Mouse (Mus musculus) kidney, postnatal 0 days (tissue): ENCODE measurements around the gene Cep170b. TPM values are rescaled to one million over a fixed set of nuclear protein-coding genes. Genes with fewer than 3 reads are reported as not detected.

ENCODE experiments used
- ATAC-seq: fragments of 200-750 bp; cut with Nextera tagmentation; replicated peaks from 2 replicates; pipeline ENCODE4 v1.8.0; 2017; ENCODE audit warnings: low read depth, moderate number of reproducible peaks, moderate TSS enrichment, moderate library complexity; ENCODE audit not compliant: low FRiP score
- DNase-seq: peaks from one replicate; pipeline ENCODE4 v3.0.0-alpha.2; 2016; ENCODE audit warnings: low spot score
- H3K27ac ChIP-seq: fragments of 300-500 bp; sonication (generic); 2 replicates; pipeline ENCODE4 v1.5.1; 2014; ENCODE audit warnings: mild to moderate bottlenecking
- H3K27me3 ChIP-seq: fragments of 300-500 bp; sonication (generic); 2 replicates; pipeline ENCODE4 v1.6.1; 2014; ENCODE audit warnings: low read length, mixed read lengths; ENCODE audit not compliant: insufficient read depth
- H3K36me3 ChIP-seq: fragments of 300-500 bp; sonication (generic); 2 replicates; pipeline ENCODE4 v1.6.1; 2014; ENCODE audit warnings: low read length, mixed read lengths; ENCODE audit not compliant: insufficient read depth
- H3K4me1 ChIP-seq: fragments of 300-500 bp; sonication (generic); replicated peaks from 2 replicates; pipeline ENCODE4 v1.6.1; 2014; ENCODE audit warnings: antibody characterized with exemption, low read length, mixed read lengths; ENCODE audit not compliant: insufficient read depth
- H3K4me2 ChIP-seq: fragments of 300-500 bp; sonication (generic); 2 replicates; pipeline ENCODE4 v1.6.1; 2014; ENCODE audit warnings: mild to moderate bottlenecking, low read length, moderate library complexity, mixed read lengths
- H3K4me3 ChIP-seq: fragments of 300-500 bp; sonication (generic); replicated peaks from 2 replicates; pipeline ENCODE4 v1.5.1; 2014; ENCODE audit warnings: low read depth, low read length
- H3K9ac ChIP-seq: fragments of 300-500 bp; sonication (generic); 2 replicates; pipeline ENCODE4 v1.6.1; 2014; ENCODE audit warnings: low read depth, low read length
- H3K9me3 ChIP-seq: fragments of 300-500 bp; sonication (generic); replicated peaks from 2 replicates; pipeline ENCODE4 v1.6.1; 2016; ENCODE audit warnings: low read length, inconsistent platforms, mixed read lengths
- CTCF ChIP-seq: IDR thresholded peaks from 2 replicates; pipeline ENCODE4 v1.5.1; 2016; ENCODE audit warnings: antibody characterized with exemption, low read depth, mild to moderate bottlenecking, moderate library complexity
- WGBS: fragments of 180-500 bp; shearing (Covaris S2); extraction: QIAGEN DNeasy Blood & Tissue Kit; methylation state at CpG from one replicate; pipeline ENCODE4 v1.1.7; 2014; 5-methylcytosine and 5-hydroxymethylcytosine counted together
- polyA plus RNA-seq: library from polyadenylated mRNA; unstranded; fragments of >200 nt; fragmentation: Nextera tagmentation; extraction: Ambion mirVana; gene quantifications from 2 replicates; pipeline ENCODE4 v1.2.1, GENCODE M21; 2015

The Cep170b gene
- polyA plus RNA-seq, 1 experiment from 2014 or later, result 13.6 TPM

- H3K27me3 ChIP-seq, result 0 out of 2 replicates have a peak, but pooled peaks cover 3% of the 10 kb centered on the region
- no peak overlapping the region for H3K4me2 ChIP-seq
- H3K36me3 ChIP-seq, result no peaks in the 10 kb centered on the region
- H3K9me3 ChIP-seq, result no peaks in the 10 kb centered on the region
- peaks cover 21% of the 10 kb centered on the region for H3K4me1 ChIP-seq
- WGBS, result 78% methylated on average over 3 of the region's 3 CpGs
- no peak overlapping the region for H3K9ac ChIP-seq
- H3K27ac ChIP-seq, result no peak overlapping the region
- TF ChIP-seq CTCF, result no peak
- no peak for DNase-seq
- H3K4me3 ChIP-seq, result no peak overlapping the region
- no peak for ATAC-seq
These were observed 23.3 kb upstream of the Cep170b start for GRCm38 (mm10) chr12:112696806-112697425.

- H3K27me3 ChIP-seq, result 0 out of 2 replicates have a peak, but pooled peaks cover 3% of the 10 kb centered on the region
- no peaks in the 10 kb centered on the region for H3K36me3 ChIP-seq
- DNase-seq, result peak; percentile 61
- H3K4me3 ChIP-seq, result no peak overlapping the region
- peaks cover 7% of the 10 kb centered on the region; the same call in 1 of the 2 replicates for H3K4me1 ChIP-seq
- 0 out of 2 replicates have a peak, but pooled peaks have one; percentile 25 for ATAC-seq
- H3K9ac ChIP-seq, result no peak overlapping the region
- no peak overlapping the region; the same call in 1 of the 2 replicates for H3K27ac ChIP-seq
- WGBS, result 4% methylated on average over 15 of the region's 15 CpGs
- no peaks in the 10 kb centered on the region for H3K9me3 ChIP-seq
- TF ChIP-seq CTCF, result no peak
- H3K4me2 ChIP-seq, result peak overlapping the region; percentile 28
These were observed 19.7 kb upstream of the Cep170b start for GRCm38 (mm10) chr12:112700522-112700921.

DNA sequence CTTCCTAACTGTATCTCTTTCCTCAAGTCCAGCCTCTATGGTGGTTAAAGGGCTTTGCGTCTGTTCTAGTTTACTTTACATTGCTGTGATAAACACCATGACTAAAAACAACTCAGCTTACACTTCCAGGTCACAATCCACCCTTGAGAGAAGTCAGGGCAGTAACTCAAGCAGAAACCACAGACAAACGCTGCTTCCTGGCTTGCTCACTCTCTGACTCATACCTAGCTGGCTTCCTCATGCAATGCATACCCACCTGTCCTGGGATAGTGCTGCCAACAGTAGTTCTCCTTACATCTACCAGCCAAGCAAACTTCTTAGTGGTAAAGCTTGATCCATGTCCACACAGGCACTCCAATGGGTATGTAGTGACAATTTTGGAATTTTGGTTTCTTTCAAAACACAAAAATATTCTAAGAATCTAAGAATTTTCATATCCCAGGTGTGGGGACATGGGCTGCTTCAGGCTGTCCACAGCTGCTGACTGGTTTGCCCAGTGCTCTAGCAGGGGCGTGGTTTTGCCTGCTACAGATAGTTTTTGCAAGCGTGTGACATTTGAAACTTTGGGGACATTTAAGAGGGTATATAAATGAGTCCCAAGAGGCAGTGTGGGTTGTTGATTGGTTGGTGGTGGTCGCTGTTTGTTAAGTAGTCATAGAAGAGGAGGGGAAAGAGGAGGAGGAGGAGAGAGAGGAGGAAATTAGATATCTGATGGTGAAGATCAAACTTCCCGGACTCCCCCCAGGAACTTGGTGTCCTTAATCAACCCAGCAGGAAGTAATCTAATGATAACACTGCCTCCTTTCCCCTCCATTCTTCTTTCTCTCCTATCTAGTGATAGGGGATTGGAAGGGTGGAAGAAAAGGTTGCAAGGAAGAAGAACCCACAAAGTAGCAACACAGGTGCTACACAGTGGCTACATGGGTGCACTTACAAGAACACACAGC is 17.6 kb upstream of the Cep170b start:
- H3K27ac ChIP-seq, result no peak overlapping the region
- no peak for TF ChIP-seq CTCF
- 0 out of 2 replicates have a peak, but pooled peaks cover 3% of the 10 kb centered on the region for H3K27me3 ChIP-seq
- DNase-seq, result no peak
- H3K36me3 ChIP-seq, result no peaks in the 10 kb centered on the region
- H3K4me2 ChIP-seq, result no peak overlapping the region
- no peak overlapping the region for H3K4me3 ChIP-seq
- no peak overlapping the region for H3K9ac ChIP-seq
- WGBS, result 26% methylated on average over 6 of the region's 6 CpGs
- ATAC-seq, result no peak
- H3K9me3 ChIP-seq, result no peaks in the 10 kb centered on the region
- peaks cover 9% of the 10 kb centered on the region; the same call in 1 of the 2 replicates for H3K4me1 ChIP-seq

GRCm38 (mm10) chr12:112706704-112707572 is 13.3 kb upstream of the Cep170b start:
- Histone ChIP-seq H3K4me3 (no peak overlapping the region), H3K27me3 (no peaks in the 10 kb centered on the region), H3K9me3 (no peaks in the 10 kb centered on the region), H3K27ac (no peak overlapping the region), H3K4me1 (0 out of 2 replicates have a peak, but pooled peaks cover 2% of the 10 kb centered on the region), H3K4me2 (peak overlapping the region; percentile 43), H3K9ac (no peak overlapping the region), H3K36me3 (no peaks in the 10 kb centered on the region)
- peak; percentile 78 for ATAC-seq
- peak; percentile 95 for DNase-seq
- TF ChIP-seq CTCF, result peak; percentile 100
- 14% methylated on average over 32 of the region's 32 CpGs for WGBS

GRCm38 (mm10) chr12:112707573-112707869 is 12.7 kb upstream of the Cep170b start:
- H3K36me3 ChIP-seq, result no peaks in the 10 kb centered on the region
- 27% methylated on average over 8 of the region's 8 CpGs for WGBS
- no peaks in the 10 kb centered on the region for H3K9me3 ChIP-seq
- no peak overlapping the region for H3K27ac ChIP-seq
- no peak overlapping the region for H3K4me3 ChIP-seq
- ATAC-seq (peak; percentile 12), DNase-seq (no peak)
- H3K9ac ChIP-seq, result no peak overlapping the region
- H3K4me1 ChIP-seq, result 0 out of 2 replicates have a peak, but pooled peaks cover 2% of the 10 kb centered on the region
- no peak for TF ChIP-seq CTCF
- no peaks in the 10 kb centered on the region for H3K27me3 ChIP-seq
- H3K4me2 ChIP-seq, result no peak overlapping the region

DNA sequence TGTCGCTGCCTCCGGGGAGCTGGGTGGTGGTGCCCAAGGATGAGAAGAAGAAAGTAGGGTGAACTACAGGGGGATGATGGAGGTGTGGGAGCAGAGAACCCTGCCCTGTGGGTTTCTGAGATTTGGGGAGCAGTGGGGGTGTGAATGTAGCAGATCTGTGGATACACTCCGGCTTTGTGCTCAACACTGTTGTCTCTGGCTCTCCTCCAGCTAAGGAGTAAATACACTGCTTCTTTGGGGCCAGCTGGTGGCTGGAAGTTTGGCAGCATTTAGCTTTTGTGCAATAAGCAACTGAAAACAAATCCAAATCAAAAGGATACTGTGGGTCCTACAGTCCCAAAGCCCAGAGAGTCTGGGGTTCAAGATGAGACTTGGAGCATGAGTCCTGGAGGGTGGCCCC is 6.3 kb upstream of the Cep170b start:
- Histone ChIP-seq H3K36me3 (no peaks in the 10 kb centered on the region), H3K9me3 (no peaks in the 10 kb centered on the region), H3K4me1 (0 out of 2 replicates have a peak, but pooled peaks cover under 1% of the 10 kb centered on the region), H3K27ac (no peak overlapping the region), H3K27me3 (no peaks in the 10 kb centered on the region), H3K4me2 (no peak overlapping the region), H3K4me3 (no peak overlapping the region), H3K9ac (no peak overlapping the region)
- 64% methylated on average over 3 of the region's 3 CpGs for WGBS
- ATAC-seq (no peak), DNase-seq (peak; percentile 73)
- TF ChIP-seq CTCF, result no peak
